Mouse (Mus musculus) large intestine, adult 2 months (tissue): Measurements from ENCODE around the gene Dbnl. TPM values are rescaled to one million over a fixed set of nuclear protein-coding genes. Genes with fewer than 3 reads are reported as not detected.

Experiments used
- DNase-seq: peaks from one replicate; pipeline ENCODE4 v3.0.0-alpha.2; 2012; ENCODE audit warnings: low read depth, low spot score
- WGBS: fragments of 180-500 bp; shearing (Covaris S2); methylation state at CpG from one replicate; pipeline ENCODE4 v1.1.7; 2018; 5-methylcytosine and 5-hydroxymethylcytosine counted together
- polyA plus RNA-seq: library from polyadenylated mRNA; depleted of rRNA; stranded (reverse); fragments of >200 nt; gene quantifications from 2 replicates; pipeline ENCODE4 v1.2.3, GENCODE M21; 2012; rRNA removed

Dbnl gene
- polyA plus RNA-seq, 1 experiment, result 122 TPM

DNA sequence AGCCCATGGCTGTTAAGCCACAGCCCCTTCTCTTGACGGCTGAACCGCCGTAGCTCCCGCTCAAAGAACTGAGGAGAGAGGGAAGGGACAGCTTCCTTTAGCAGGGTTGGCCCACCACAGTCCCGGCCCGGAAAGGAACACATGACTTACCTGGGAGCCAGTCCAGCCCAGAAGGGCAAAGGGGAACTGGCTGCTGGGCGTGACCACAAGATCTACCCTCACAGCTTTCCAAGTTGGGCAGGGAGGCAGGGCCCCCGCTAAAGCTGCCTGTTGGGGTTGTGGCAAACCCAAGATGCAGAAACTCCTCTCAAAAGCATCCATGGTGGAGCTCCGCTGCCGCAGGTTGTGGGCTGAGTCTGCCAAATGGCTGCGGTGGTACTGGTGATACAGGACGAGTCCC, 41.0 kb downstream of the Dbnl start:
- WGBS, result 76% methylated on average over 12 of the region's 12 CpGs
- no peak for DNase-seq

DNA sequence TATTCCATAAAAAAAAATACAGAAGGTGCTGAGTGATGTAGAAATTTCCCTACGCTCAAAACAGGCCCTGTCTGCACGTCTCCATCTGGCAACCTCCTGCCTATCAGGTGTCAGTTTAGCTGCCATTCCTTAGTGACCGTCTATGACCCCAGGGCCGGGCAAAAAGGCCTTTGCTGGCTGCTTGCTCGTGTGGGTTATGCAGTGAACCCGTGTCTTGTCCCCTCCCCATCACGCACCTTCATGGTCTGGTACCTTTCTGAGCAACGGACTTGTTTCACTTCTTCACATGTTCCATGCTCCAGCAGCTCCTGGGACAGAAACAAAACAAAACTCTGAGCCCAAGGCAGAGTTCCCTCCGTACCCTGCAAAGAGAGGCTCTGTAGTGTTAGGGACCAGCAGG, 46.2 kb downstream of the Dbnl start:
- DNase-seq, result no peak
- 92% methylated on average over 9 of the region's 9 CpGs for WGBS

DNA sequence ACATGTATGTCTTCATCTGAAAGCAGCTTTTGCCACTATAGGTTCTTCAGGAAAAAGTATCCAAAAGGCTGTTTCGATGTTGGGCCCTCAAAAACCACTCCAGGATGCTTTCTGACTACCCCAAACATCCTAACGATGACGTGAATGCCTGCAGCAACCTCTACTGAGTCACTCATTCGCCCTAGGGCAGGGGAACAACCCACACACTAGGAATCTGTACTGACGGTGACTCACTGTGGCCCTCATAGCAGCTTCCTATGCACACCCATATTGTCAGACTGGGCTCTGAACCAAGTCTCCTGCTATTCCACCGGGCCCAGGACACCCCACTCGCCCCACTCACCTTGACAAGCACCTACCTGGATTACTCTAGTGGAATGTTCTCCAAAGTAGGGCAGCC, 46.8 kb downstream of the Dbnl start:
- 85% methylated on average over 7 of the region's 7 CpGs for WGBS
- no peak for DNase-seq

DNA sequence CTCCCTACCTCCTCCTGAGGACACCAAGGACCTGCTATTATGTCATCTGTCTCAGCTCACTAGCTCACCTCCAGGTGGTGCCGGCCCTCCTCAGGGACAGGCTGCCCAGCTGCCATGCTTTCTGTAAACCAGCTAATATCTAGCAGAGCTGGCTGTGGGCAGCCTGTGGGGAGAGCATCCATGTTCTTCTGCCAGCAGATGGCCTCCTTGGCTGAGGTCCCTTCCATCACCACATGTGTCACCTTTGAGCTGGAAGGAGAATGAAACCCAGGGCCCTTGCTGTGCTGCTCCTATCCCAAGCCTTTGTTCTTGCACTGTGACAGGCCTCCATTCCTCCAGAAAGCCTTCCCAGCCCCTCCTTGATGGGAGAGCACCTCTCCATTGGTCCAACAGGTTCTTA, 47.8 kb downstream of the Dbnl start:
- no peak for DNase-seq
- 57% methylated on average over 1 of the region's 1 CpGs for WGBS

DNA sequence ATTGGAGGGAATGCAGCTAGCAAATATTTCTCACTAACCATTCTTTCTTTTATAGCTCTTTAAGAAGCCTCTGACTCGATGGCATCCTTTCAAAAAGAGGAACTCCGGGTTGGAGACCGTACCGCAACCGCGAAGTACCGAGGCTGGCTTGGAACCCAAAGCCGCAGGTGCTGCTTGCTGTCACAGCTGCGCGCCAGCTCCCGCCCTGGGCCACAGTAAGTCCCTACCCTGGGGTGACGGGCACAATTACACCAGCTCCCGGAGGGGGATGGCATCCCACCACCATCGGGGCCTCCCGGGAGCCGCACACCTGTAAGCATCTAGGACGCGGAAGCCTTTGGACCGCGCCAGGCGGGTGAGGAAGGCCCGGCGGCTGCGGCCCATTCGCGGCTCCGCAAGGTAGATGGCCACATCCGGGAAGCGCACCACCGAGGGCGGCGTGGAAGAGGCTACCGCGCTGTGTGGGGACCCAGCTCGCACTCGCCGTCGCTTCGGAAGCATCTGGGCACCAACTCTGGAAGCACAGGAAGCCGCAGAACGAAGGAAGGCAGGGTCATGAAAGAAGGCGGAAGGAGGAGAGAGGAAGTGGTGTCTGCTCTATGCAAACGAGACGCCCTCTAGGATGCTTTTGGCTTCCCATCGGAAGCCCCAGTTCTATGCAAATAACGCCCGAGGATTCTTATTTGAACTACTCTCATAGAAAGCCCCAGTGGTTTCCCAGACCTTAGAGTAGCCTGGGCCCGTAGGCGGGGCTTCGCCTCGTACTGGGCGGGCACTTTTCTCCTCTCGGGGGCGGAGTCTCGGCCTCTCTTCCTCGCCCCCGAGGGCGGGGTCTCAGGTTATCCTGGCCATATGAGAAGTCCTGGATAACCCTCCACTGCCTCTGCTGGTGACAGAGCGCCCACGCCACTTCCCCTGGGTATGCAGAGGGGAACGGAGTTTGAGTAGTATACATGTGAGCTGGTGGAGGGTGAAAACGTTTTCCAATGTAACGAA, 49.3 kb downstream of the Dbnl start, which contains the start of gene Polm:
TSS of gene Polm (minus strand) at position 766 of the 996 bp plus-strand sequence.
- WGBS, result under 1% methylated on average over 63 of the region's 63 CpGs
- DNase-seq, result peak; percentile 93

DNA sequence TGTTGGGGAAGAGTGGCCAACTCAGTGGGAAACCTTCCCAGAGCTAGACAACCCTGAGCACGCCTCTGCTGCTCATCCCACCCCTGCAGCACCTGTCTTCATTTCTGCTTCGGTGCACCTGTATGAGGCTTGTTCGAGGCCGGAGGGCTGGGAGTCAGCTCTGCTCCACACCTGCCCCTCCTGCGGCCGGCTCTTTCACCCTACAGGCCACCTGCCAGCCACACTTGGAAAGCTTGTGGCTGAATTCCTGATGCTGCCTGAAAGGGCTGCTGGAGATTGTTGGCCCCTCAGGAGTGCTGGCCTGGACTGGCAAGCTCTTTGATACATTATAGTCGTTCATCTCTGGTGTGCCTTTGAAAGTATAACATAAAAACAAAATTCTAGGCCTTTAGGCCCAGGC, 52.1 kb downstream of the Dbnl start:
- whole genome bisulfite sequencing, result 87% methylated on average over 7 of the region's 7 CpGs
- no peak for DNase-seq

DNA sequence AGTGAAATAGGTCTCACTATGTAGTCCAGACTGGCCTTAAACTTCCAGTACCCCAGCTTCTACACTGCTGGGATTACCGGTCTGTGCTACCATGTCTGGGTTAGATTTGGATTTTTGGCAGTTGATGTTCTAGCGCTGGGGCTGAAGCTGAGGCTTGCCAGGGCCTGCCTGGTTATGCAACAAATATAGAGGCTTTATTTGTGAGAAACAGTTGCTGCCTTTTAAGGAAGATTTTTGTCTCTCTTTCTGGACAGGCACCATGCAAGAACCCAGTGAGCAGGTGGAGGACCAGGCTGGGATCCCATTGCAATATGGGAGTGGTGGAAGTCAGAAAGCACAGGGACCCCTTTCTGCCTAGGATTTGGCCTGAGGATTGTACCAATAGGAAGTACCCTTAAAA, 53.5 kb downstream of the Dbnl start:
- no peak for DNase-seq
- 85% methylated on average over 2 of the region's 2 CpGs for WGBS

DNA sequence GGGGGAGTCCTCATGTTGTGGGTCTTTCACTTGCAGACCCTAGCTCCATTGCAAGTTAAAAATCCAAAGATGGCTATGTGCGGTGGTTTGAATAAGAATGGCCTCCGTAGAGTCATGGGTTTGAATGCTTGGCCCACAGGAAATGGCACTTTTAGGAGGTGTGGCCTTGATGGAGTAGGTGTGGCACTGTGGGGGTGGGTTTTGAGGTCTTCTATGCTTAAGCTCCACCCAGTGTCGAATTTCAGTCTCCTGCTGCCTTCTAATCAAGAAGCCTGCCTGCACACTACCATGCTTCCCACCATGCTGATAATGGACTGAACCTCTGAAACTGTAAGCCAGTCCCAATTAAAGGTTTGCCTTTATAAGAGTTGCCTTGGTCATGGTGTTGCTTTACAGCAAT, 54.8 kb downstream of the Dbnl start:
- no peak for DNase-seq
- WGBS, result 82% methylated on average over 3 of the region's 3 CpGs

DNA sequence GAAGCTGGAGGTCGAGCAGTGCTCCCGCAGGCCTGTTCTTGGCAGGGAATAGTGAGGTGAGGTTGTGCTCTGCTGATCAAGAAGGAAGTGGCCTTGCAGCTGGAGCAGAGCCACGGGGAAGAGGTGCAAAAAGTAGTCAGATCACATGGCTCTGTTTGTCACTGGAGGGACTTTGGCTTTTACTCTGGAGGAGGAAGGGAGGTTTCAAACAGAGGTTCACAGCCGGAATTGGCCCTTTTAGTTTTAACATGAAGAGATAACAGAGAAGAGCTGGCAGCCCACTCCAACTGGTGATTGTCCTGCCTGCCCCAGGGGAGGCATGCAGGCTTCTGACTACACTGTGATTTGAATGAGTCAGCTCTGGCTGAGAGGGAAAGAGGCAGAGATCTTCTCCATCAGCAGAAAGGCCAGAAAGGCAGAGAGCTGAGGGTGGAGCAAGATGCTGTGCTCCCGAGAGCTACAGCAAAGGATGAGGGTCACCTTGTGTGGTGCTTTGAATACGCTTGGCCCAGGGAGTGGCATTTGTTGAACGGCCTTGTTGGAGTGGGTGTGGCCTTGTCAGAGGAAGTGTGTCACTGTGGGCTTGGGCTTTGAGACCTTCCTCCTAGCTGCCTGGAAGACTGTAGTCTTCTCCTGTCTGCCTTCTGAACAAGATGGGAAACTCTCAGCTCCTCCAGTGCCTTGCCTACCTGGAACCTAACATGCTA, 58.5 kb downstream of the Dbnl start:
- peak; percentile 55 for DNase-seq
- 21% methylated on average over 7 of the region's 7 CpGs for WGBS

DNA sequence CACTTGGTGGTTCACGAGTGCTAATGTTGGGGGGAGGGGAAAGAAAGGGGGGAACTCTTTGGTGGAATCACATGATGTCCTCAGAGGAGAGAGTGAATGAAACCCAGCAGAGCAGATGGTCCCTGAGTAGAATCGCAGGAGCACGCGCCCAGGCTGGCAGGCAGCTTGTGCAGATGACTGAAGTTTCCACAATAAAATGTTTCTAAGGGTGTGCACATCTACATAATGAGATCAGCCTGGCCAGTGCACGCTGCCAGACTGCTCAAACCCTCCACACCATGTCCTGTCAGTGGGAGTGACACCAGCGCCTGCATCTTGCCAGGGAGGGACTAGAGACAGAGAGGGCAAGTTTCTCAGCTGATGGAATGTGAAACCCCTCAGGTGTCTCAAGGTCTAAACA, 60.5 kb downstream of the Dbnl start:
- DNase-seq, result no peak
- 34% methylated on average over 6 of the region's 6 CpGs for WGBS

DNA sequence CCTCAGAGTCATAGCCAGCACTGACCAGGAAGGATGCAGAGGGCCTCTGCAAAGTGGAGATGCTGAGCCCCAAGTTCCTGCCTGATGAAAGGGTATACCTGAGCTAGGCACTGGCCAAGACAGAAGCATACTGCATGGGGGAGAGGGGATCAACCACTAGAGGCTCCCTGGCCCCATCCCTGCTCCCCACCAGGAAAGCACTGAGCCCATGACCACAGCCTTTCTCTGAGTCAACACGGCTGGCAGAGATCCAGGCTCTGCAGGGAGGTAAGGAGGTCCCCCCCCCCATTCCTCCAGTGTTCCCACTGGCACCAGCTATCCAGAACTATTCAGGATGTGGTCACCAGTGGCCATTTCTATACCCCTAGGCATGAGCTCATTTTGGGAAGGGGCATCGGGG, 61.0 kb downstream of the Dbnl start:
- DNase-seq, result no peak
- WGBS, result 59% methylated on average over 2 of the region's 2 CpGs

DNA sequence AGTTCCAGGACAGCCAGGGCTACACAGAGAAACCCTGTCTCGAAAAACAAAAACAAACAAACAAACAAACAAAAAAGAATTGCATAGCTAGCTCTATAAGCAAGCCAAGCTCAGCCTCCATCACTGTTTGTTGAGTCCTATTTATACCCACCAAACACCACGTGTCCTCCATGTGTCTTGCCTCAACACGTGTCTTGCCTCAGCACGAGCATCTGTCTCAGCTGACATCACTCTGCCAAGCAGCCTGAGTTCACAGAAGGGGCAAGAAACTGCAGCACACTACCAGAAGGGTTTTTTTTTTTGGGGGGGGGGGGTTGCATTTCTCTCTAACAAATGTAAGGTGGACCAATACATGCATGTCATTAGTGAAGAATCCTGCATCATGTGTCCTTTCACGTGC, 62.2 kb downstream of the Dbnl start:
- WGBS, result 62% methylated on average over 5 of the region's 5 CpGs
- DNase-seq, result no peak

Other genes with a start within 250 kb of the Dbnl start
- 4.6 and 5.5 TPM in 2 replicates for gene Ccdc117, start 246.3 kb upstream of the Dbnl start, polyA plus RNA-seq
- gene Ankrd36, start 218.8 kb upstream of the Dbnl start, polyA plus RNA-seq, result not detected in 2 replicates
- 150 and 188 TPM in 2 replicates for gene Mrps24, start 72.8 kb upstream of the Dbnl start, polyA plus RNA-seq
- 26.0 and 34.9 TPM in 2 replicates for gene Urgcp, start 26.1 kb upstream of the Dbnl start, polyA plus RNA-seq
- gene Pgam2, start 15.2 kb downstream of the Dbnl start, polyA plus RNA-seq, result 0.91 and 1.3 TPM in 2 replicates
- gene Polm, start 49.5 kb downstream of the Dbnl start, polyA plus RNA-seq, result 30.8 and 41.7 TPM in 2 replicates
- gene Aebp1, start 73.5 kb downstream of the Dbnl start, polyA plus RNA-seq, result 16.2 and 22.5 TPM in 2 replicates
- 153 and 179 TPM in 2 replicates for gene Pold2, start 89.8 kb downstream of the Dbnl start, polyA plus RNA-seq
- gene Myl7, start 110.3 kb downstream of the Dbnl start, polyA plus RNA-seq, result 17.3 and 23.4 TPM in 2 replicates
- 0.42 and 0.66 TPM in 2 replicates for gene Gck, start 161.6 kb downstream of the Dbnl start, polyA plus RNA-seq
- gene Ykt6, start 167.2 kb downstream of the Dbnl start, polyA plus RNA-seq, result 85.2 and 96.1 TPM in 2 replicates